Mouse (Mus musculus) urinary bladder, adult 2 months (tissue): ENCODE results near the gene Teddm2. TPM values are rescaled to one million over a fixed set of nuclear protein-coding genes. Genes with fewer than 3 reads are reported as not detected.

Experiments used
- DNase-seq: peaks from one replicate; pipeline ENCODE4 v3.0.0; 2022; ENCODE audit warnings: low spot score
- polyA plus RNA-seq: library from polyadenylated mRNA; depleted of rRNA; stranded (reverse); fragments of >200 nt; gene quantifications from 2 replicates; pipeline ENCODE4 v1.2.3, GENCODE M21; 2012; rRNA removed

Teddm2 gene
- 0.77 and 1.1 TPM in 2 replicates for polyA plus RNA-seq

- DNase-seq, result peak; percentile 95
These were observed at the start of gene Teddm2, which contains the start of gene Glul for GRCm38 (mm10) chr1:153899731-153900380. Teddm2 (minus strand) TSS chr1:153900228. Glul (plus strand) TSS chr1:153899944.

GRCm38 (mm10) chr1:153947837-153948236 is 47.8 kb upstream of the Teddm2 start:
- DNase-seq, result no peak

- DNase-seq, result no peak
These were observed 46.9 kb upstream of the Teddm2 start for GRCm38 (mm10) chr1:153946971-153947370.

DNA sequence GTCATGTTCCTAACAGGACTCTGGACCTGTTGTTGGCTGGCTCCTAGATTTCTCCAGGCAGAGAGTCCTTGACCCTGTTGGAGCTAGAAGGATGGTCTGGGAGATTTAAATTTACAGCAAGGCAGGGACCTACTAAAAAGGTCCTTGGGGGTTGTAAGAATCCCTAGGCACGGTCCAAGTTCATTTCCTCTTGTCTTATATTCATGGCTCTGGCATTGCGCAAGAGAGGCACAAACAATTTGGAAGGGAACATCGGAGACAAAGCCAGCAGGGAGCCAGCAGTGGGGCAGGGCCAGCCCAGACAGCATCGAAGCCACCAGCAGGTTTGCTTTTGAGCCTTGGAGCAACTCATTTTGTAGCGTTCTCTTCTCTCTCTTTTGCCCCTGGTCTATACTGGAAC is 45.2 kb upstream of the Teddm2 start:
- DNase-seq, result no peak

DNA sequence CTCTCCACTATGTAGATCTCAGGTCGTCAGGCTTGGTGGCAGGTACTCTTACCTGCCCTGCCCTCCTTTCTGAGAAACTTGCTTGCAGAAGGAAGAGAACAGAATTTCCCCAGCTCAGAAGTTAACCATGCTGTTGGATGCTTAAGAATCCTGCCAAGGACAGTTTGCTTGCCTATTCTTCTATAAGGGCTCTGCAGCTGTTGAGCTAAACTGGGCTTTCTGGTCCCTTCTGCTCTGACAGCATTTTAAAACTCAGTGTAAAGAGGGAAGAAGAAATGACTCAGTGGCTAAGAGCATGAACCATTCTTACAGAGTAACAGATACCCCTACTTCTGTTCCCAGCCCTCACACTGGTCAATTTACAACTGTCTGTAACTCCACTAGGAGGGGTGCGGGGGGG is 41.0 kb upstream of the Teddm2 start:
- DNase-seq, result no peak

GRCm38 (mm10) chr1:153937025-153937424 is 37.0 kb upstream of the Teddm2 start:
- no peak for DNase-seq

DNA sequence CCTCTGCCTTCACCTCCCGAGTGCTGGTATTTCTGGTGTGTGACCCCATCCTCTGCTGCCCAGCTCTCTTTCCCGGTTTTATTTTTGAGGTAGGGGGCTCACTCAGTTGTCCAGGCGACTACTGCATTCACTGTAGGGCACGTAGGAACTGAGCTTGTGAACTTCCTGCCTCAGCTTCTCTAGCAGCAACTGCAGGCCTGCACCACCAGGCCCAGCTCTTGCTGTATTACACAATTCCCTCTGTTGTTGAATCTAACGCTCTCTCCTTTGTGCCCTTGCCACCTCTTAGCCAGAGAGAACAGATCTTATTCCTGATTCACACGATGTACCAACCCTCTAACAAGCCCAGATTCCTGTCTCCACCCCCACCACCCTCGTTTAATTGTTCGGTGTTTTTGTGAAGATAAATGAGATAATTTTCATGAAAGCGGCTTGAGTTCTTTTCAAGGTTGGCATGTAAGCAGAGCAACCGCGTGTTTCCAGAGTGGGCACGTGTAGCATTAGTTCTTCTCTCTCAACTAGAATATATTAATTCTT is 35.9 kb upstream of the Teddm2 start:
- no peak for DNase-seq

- DNase-seq, result no peak
These were observed 33.7 kb upstream of the Teddm2 start for GRCm38 (mm10) chr1:153933772-153934171.

DNA sequence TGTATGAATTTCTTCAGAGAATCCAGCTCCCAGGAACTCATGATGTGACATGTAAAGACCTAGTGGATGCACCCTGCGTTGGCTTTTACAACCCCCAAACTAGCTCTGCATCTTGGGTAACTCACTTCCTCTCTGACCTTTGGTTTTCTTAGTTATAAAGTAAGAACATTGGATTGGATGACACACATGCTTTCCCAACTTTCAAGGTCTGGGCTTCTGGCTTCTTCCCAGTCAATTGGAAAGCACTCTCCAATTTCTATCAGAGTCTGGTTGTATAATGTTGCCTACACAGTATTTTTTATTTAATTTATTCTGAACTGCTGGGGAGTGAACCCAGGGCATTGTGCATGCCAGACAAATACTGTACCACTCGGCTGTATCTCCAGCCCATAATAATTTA is 30.4 kb upstream of the Teddm2 start:
- no peak for DNase-seq

DNA sequence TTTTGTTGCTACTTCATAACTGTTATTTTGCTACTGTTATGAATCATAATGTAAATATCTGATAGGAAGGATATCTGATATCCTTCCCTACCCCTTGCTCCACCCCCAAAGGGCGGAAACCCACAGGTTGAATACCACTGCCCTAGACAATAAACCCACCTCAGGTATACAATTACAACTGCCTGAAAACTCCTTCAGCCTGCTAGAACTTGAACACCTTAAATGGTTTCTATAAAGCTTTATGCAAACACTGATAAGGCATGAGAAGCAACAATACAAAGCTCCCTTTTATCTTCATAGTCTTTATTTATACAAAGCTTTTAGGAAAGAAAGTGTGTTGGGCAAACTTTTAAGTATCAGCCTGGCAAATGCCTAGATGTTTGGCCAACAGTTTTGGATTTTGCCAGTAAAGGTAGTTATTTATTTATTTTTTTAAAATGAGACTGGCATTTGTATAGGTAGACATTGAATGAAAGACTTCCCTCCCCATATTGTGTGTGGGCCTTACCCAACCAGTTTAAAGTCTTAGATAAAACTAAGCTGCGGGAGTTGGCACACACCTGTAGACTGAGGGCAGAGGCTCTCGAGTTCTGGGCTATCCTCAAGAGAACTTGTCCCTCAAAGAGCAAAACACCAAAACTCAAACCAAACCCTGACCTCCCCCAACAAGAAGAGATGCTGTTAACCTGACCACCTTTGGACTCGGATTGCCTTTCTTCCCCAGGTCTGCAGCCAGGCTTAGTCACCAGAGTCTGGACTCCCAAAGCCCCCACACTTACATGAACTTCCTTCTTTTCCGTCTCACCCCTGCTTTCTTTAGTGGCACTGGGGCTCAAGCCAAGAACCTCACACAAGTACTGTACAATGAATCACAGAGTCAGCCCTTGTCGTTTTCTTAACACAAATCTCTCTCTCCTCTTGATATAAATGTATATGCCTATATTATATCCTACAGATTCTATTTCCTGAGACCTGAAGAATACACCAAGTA is 24.7 kb upstream of the Teddm2 start:
- DNase-seq, result no peak

DNA sequence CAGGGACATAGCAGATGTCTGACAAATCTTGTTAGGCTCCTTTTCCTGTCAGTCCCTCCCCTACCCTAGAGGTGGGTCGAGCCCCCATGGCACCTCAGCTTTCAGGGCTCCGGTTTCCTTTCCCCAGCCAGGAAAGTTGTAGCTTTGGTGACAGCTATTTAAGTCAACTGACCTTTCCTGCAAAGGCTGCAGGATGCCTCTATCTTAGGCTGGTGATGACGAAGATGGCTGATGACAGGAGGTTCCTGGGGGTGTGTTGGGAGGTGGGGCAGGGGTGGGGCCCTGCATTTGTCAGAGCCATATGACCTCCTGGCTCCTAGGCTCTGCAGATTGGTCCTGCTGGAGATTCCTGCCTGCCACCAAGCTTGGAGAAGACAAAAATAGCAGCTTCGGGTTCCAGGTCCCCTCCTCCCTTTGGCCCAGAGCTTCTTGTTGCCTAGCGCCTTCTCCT is 22.6 kb upstream of the Teddm2 start:
- DNase-seq, result no peak

DNA sequence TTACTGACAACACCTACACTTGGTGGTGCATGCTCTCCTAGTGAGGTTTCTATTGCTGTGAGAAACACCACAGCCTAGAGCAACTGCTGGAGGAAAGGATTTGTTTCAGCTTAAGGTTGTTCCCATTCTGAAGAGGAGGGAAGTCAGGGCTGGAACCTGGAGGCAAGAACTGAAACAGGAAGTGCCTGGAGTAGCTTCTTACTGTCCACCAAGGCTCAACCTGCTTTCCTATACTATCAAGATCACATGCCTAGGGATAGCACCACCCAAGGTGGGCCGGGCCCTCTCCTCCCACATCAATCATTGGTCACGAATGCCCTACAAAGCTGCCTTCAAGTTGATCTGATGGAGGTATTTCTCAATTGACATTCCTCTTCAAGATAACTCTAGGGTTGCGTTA is 21.6 kb upstream of the Teddm2 start:
- DNase-seq, result no peak

- no peak for DNase-seq
These were observed 18.6 kb upstream of the Teddm2 start for GRCm38 (mm10) chr1:153918521-153919206.

- DNase-seq, result no peak
These were observed 13.8 kb upstream of the Teddm2 start for GRCm38 (mm10) chr1:153913869-153914268.

DNA sequence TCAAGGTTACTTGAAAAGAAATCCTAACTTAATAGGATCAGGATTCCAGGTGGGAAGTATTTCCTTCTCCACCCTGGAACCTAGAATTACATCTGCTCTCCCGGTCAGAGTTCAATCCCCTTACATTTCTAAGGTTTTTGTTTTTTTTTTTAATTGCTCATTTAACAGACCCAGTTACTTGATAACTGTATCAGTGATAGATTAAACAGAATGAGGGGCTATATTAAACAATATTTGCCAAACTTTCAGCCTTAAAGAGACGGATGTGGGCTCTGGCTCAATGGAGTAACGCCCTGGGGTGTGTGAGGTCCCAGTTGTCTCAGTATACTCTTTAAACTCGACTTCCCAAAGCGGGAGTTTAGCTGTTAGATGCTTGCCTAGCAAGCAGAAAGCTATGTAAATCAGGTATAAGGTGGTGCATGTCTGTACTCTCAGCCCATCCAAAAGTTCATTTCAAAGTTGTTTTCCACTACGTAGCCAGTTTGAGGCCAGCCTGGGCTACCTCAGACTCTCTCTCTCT is 11.3 kb upstream of the Teddm2 start:
- no peak for DNase-seq

DNA sequence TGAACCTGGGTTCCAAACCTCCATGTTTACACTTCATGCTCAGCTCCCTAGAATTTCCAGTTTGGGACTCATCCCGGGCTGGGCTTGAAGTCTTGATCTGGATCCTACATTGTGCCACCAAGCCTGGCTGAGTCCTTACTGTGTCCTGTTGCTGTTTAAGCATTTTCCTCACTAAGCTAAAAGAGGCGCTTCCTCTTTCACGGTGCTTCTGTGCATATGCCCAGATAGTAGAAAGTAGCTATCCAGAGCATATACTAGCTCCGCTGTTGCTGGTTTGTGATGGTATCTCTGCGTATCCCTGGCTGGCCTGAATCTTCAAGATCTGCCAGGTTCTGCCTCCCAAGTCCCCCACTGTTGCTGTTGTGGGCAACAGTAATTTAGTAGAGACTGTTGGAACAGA is 10.4 kb upstream of the Teddm2 start:
- no peak for DNase-seq

GRCm38 (mm10) chr1:153909963-153910291 is 9.9 kb upstream of the Teddm2 start:
- no peak for DNase-seq

- no peak for DNase-seq
These were observed 9.4 kb upstream of the Teddm2 start for GRCm38 (mm10) chr1:153909213-153909962.

GRCm38 (mm10) chr1:153908741-153909140 is 8.7 kb upstream of the Teddm2 start:
- no peak for DNase-seq

GRCm38 (mm10) chr1:153908208-153908607 is 8.2 kb upstream of the Teddm2 start:
- DNase-seq, result no peak

GRCm38 (mm10) chr1:153905884-153906283 is 5.9 kb upstream of the Teddm2 start:
- DNase-seq, result no peak
